Mouse (Mus musculus) heart, adult 2 months (tissue): ENCODE data around the gene Rem1. TPM values are rescaled to one million over a fixed set of nuclear protein-coding genes. Genes with fewer than 3 reads are reported as not detected.

Source experiments
- DNase-seq, 2 experiments: peaks; one replicate each; pipeline ENCODE4 v3.0.0; 2021
- H3K27ac ChIP-seq: fragments of 200-600 bp; 2 replicates; pipeline ENCODE4 v1.8.1; 2022
- H3K27me3 ChIP-seq: fragments of 200-500 bp; 2 replicates; pipeline ENCODE4 v1.6.1; 2012; ENCODE audit warnings: mild to moderate bottlenecking, low read length, inconsistent platforms, mixed read lengths; ENCODE audit not compliant: control insufficient read depth, insufficient read depth
- H3K36me3 ChIP-seq: fragments of 200-500 bp; 2 replicates; pipeline ENCODE4 v1.6.1; 2012; ENCODE audit warnings: low read length, inconsistent platforms; ENCODE audit not compliant: control insufficient read depth, insufficient read depth
- H3K4me1 ChIP-seq: fragments of 200-500 bp; 2 replicates; pipeline ENCODE4 v1.6.1; 2011; ENCODE audit warnings: low read length; ENCODE audit not compliant: control insufficient read depth, insufficient read depth
- H3K4me3 ChIP-seq: fragments of 200-600 bp; 2 replicates; pipeline ENCODE4 v1.8.1; 2022
- H3K79me2 ChIP-seq: fragments of 200-500 bp; replicated peaks from 2 replicates; pipeline ENCODE4 v1.6.1; 2012; ENCODE audit warnings: mild to moderate bottlenecking, inconsistent platforms, low read length, moderate library complexity, mixed read lengths; ENCODE audit not compliant: control insufficient read depth, insufficient read depth
- H3K9ac ChIP-seq: fragments of 200-500 bp; 2 replicates; pipeline ENCODE4 v1.6.1; 2012; ENCODE audit warnings: low read depth, mild to moderate bottlenecking, control low read depth, inconsistent platforms, low read length, mixed read lengths
- CTCF ChIP-seq: fragments of 200-600 bp; IDR thresholded peaks from 2 replicates; pipeline ENCODE4 v1.8.1; 2022; ENCODE audit warnings: antibody characterized with exemption, mild to moderate bottlenecking, moderate library complexity
- EP300 ChIP-seq: fragments of 200-500 bp; IDR thresholded peaks from 2 replicates; pipeline ENCODE4 v1.6.1; 2011; ENCODE audit warnings: low read depth, low read length, control low read depth; ENCODE audit not compliant: insufficient read depth
- POLR2A ChIP-seq: fragments of 200-500 bp; IDR thresholded peaks from 2 replicates; pipeline ENCODE4 v1.6.1; 2011; ENCODE audit warnings: mild to moderate bottlenecking, low read depth, low read length, control low read depth; ENCODE audit not compliant: insufficient read depth
- WGBS: fragments of 180-500 bp; shearing (Covaris S2); methylation state at CpG from one replicate; pipeline ENCODE4 v1.1.7; 2018; 5-methylcytosine and 5-hydroxymethylcytosine counted together
- intact Hi-C: fragments of 180-260 bp; cut with DNase I; formaldehyde crosslinking; loops from one replicate; pipeline ENCODE4 v1.15.1; 2025
- long read RNA-seq: library from polyadenylated mRNA; stranded (forward); transcript quantifications from one replicate; pipeline ENCODE4 v2.0.0, GENCODE M21; 2021
- polyA plus RNA-seq: library from polyadenylated mRNA; depleted of rRNA; stranded (reverse); fragments of >200 nt; gene quantifications from 2 replicates; pipeline ENCODE4 v1.2.3, GENCODE M21; 2012; rRNA removed
- total RNA-seq, 2 experiments: library from RNA; stranded (reverse); gene quantifications; 2 replicates each; pipeline ENCODE4 v1.2.3; 2021

Rem1 gene
- total RNA-seq (1 to 10 TPM; 5.8 to 7.1 TPM), polyA plus RNA-seq (5.6 and 7.1 TPM in 2 replicates)
- long read RNA-seq, partial matches to known transcripts, result 0 of 5 reads
- long read RNA-seq, other reads (novel, unspliced or antisense), result 2 of 5 reads

DNA sequence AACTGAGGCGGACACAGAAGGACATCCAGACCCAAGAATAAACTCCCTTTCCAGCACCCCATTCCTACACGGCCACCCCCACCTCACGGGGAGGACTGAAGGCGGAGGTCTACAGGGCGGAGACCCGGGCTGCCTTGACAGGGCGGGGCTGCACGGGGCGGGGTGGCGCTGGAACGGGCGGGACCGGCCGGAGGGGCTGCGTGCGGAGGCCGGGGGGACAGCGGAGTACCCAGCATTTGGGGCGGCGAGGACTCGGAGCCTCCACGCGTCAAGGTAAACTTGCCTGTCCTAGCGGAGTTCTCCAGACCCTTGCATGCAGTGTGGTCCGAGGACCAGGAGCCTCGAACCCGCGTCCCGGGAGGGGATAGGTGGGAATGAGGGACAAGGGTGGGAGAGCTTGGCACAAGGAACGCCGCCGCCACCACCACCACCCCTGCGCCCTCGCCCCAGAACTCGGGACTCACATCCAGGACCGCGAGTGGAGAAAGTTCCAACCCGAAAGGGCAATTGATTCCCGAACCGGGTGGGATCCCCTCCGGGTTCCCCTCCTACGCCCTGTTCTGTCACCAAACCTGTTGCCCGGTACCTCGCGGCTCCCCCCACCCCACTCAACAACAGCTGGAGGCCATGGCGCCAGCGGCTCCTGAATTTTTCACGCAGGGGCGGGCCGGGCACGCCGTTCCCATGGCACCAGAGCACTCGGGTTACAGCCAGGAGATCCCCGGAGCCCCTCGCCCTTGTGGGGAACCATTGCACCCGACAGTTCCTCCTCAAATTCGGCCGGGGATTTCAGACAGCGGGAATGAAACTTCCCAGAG lies at the start of gene Rem1:
Gene Rem1 (plus strand): TSS at position 178 of the 818 bp plus-strand sequence.
- Histone ChIP-seq H3K4me1 (no peaks in the 10 kb centered on the region), H3K4me3 (peak within 1 kb of the TSS; percentile 50), H3K27ac (peak within 1 kb of the TSS; percentile 75), H3K36me3 (no peaks in the 10 kb centered on the region), H3K27me3 (peaks cover 3% of the 10 kb centered on the region; the same call in 1 of the 2 replicates), H3K79me2 (no peaks in the 10 kb centered on the region), H3K9ac (peak within 1 kb of the TSS; percentile 76)
- intact Hi-C loops, result no loop called here
- no peak for TF ChIP-seq CTCF
- no peak for TF ChIP-seq EP300
- 0 out of 2 replicates have a peak, but pooled peaks have one; percentile 54 for TF ChIP-seq POLR2A
- WGBS, result 2% methylated on average over 59 of the region's 59 CpGs
- peak; percentile 67 to 73 for DNase-seq

DNA sequence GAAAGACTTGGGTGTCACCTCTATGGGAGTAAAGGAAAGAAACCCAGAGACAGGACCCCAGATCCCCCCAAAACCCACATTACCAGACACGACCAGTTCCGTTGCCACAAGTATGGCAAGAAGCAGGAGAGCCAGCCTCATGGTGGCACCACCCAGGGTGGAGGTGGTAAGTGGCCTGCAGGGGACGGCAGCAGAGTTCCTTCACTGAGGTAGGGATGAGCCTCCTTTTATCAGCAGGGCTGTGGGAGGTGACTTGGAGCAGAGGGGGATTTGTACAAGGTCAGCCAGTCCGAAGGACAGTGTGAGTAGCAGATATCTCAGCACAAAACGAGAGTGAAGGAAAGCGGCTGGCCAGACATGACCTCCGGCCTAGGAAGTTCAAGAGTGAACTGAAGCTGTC lies 46.6 kb upstream of the Rem1 start, which contains the start of gene Defb19:
Gene Defb19 (minus strand): TSS at position 206 of the 400 bp plus-strand sequence.
- intact Hi-C loops, result no loop called here
- Histone ChIP-seq H3K79me2 (no peaks in the 10 kb centered on the region), H3K9ac (no peak within 1 kb of the TSS), H3K27me3 (no peaks in the 10 kb centered on the region; the same call in 1 of the 2 replicates), H3K4me3 (no peak within 1 kb of the TSS), H3K36me3 (no peaks in the 10 kb centered on the region), H3K27ac (no peak within 1 kb of the TSS), H3K4me1 (no peaks in the 10 kb centered on the region)
- DNase-seq, result no peak
- WGBS, result 67% methylated on average over 7 of the region's 7 CpGs
- no peak for TF ChIP-seq EP300
- TF ChIP-seq CTCF, result no peak
- no peak for TF ChIP-seq POLR2A

DNA sequence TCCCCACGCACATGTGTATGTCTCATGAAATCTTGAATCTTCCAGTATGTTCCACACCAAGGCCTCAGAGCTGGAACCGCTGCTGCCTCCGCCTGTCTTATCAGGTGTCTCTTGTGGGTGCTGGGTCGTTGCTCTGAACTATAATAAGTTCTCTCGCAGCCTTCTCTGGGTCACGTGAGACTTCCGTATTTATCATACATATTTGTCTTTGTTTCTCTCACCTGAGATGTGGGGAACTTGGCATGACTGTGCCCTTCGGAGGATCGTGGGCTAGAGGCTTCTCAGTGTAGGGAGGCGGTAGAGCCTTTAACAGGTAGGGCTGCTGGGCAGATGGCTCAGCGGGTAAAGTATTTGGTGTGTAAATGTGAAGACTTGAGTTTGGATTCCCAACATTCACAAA lies 46.1 kb upstream of the Rem1 start:
- 63% methylated on average over 11 of the region's 11 CpGs for WGBS
- TF ChIP-seq POLR2A (no peak), EP300 (no peak), CTCF (no peak)
- no peak overlapping the region for H3K9ac ChIP-seq
- H3K27ac ChIP-seq, result no peak overlapping the region
- H3K4me3 ChIP-seq, result no peak overlapping the region
- H3K27me3 ChIP-seq, result no peaks in the 10 kb centered on the region; the same call in 1 of the 2 replicates
- DNase-seq, result no peak
- H3K4me1 ChIP-seq, result no peaks in the 10 kb centered on the region
- H3K79me2 ChIP-seq, result no peaks in the 10 kb centered on the region
- H3K36me3 ChIP-seq, result no peaks in the 10 kb centered on the region
- intact Hi-C loops, result no loop called here

DNA sequence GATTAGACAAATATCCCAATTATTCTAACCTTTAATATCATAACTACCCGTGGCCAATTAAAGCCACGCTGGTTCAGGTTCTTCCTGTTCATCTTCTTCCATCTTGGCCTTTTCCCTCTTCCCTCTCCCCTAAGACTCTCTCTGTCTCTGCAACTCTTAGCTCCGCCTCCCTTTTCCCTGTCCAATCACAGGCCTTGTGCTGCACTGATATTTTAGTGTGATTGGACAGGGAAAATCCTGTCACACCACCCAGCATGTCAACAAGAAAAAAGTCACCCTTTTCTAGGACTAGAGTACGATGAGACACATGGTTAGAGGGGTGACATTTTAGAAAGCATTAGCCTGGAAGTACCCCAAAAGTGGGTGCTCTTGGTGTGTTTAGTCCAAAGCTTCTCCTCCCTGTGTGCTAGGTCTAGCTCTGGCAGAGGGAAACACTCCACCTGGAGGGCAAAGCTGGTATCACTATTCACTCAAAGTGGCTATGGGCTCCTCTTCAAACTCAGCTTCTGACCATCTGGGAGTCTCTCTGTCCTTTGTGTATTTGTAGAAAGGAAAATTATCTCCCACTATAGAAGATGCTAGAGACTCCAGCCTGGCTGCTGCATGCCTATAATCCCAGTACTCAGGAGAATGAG lies 39.7 kb upstream of the Rem1 start:
- no peak overlapping the region for H3K4me3 ChIP-seq
- intact Hi-C loops, result loop anchor here (5.0 kb wide), 1 partner anchor 135 kb away; no protein-coding TSS in a partner anchor
- no peaks in the 10 kb centered on the region for H3K27me3 ChIP-seq
- H3K27ac ChIP-seq, result no peak overlapping the region
- TF ChIP-seq EP300 (no peak), CTCF (peak; percentile 64), POLR2A (no peak)
- no peaks in the 10 kb centered on the region for H3K4me1 ChIP-seq
- no peaks in the 10 kb centered on the region for H3K36me3 ChIP-seq
- no peak overlapping the region for H3K9ac ChIP-seq
- no peaks in the 10 kb centered on the region for H3K79me2 ChIP-seq
- DNase-seq, result no peak
- WGBS, result 83% methylated on average over 4 of the region's 4 CpGs

DNA sequence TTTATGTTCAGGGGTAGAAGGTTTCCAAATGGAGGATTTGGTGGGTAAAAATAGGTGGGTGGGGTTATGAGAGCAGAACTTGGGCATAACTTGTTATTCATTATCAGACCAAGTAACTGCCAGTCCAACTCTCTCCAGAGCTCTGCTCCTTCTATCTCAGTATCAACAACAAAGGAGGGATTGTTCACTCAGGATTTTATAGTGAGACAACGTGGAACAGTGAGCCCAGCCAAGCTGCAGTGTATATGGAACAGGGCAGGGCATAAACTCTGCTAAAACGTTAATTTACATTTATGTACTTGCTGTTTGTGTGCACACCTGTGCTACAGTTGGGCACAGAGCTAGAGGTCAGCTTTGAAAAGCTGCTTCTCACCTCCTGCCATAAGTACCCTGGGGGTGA lies 38.3 kb upstream of the Rem1 start:
- Histone ChIP-seq H3K4me3 (no peak overlapping the region), H3K4me1 (no peaks in the 10 kb centered on the region), H3K36me3 (no peaks in the 10 kb centered on the region), H3K27ac (no peak overlapping the region), H3K79me2 (no peaks in the 10 kb centered on the region), H3K9ac (no peak overlapping the region), H3K27me3 (no peaks in the 10 kb centered on the region)
- intact Hi-C loops, result loop anchor here (5.0 kb wide), 1 partner anchor 136 kb away; no protein-coding TSS in a partner anchor
- WGBS, result 48% methylated on average over 2 of the region's 2 CpGs
- TF ChIP-seq POLR2A (no peak), CTCF (no peak), EP300 (no peak)
- DNase-seq, result no peak
